Mouse (Mus musculus): Measurements from ENCODE around the gene Ahdc1.
A peak's percentile ranks its signal among the peaks of the same experiment; 100 is the strongest.

Ahdc1 gene

DNA sequence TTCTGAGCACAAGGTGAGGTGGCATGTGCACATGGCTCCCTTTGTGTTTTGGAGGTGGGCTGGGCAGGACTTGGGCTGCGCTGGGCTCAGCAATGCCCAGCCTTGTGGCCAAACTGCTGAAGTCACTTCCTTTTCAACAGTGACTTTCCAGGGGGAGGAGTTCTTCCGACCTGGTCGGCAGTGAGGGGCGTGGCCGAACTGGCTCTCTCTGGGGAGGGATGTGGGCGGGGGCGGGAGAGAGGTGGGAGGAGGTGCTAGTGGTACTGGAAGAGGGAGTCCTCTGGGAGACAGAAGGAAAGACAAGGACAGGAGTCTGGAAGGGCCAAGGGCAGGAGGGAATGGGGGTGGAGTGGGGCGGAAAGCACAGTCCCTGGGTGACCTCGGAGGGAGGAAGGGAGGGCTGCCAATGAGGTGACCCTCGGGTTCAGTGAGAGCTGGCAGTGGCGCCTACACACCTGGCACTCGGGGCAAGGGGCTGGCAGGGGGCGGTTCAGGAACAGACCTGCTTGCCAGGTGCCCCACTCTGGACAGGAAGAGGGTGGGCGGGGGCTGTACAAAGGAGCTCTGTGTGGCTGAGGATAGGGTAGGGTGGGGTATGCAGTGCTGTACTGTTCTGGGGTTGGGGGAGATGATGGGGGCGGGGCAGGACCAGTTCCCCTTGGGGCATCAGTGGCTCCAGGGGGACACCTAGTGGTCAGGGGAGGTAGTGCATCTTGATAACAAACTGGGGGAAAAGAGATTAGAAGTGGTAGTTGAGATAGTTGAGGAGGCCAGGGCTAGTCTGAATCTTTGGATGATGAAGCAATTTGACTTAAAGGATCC is 45.2 kb downstream of the Ahdc1 start:
- DNase-seq: peak; percentile 93

DNA sequence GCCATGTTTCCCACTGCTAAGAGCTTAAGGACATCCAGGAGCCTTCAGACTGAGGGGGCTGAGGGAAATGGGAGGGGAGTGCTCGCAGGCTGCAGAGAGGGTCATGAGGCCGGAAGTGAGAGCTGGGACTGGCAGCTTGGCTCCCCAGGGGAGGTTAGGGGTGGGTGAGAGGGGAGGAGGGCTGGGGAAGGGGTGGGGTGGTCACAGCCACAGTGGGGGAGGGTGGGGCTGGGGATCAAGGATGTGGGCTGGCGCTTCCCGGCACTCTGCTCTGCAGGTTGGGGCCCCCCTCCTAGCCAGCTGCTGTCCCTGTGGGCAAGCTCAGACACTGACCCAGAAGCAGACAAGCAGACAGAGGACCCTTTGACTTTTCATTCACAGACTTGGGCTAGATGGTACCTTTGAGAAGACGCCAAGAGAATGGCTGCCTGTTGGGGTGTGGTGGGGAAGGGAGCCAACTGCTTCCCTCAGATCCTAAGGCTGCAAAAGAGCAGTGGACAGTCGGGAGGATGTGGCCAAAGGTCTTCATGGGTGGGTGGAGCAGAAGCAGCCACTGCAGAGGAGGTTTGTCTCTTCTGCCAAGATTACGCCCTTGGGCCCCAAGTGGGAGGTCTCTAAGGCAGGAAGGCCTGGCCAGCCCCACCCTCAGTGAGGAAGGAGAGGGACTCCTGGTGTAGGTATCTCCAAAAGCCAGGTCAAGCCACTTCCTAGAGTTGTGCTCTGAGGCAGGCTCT is 46.5 kb downstream of the Ahdc1 start:
- DNase-seq: peak; percentile 91

DNA sequence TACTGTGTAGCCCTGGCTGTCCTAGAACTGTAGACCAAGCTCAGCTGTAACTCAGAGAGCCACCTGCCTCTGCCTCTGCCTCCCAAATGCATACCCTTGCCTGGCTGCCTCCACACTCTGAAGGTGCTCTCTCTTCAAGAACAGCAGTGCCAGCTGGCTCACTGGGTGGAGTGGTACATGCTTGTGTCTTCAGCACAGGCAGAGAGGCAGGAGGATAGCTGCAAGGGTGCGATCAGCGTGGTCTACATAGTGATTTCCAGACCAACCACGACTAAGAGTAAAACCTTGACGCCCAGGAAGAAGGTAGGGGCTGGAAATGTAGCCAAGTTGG is 47.0 kb downstream of the Ahdc1 start:
- no peak for DNase-seq

DNA sequence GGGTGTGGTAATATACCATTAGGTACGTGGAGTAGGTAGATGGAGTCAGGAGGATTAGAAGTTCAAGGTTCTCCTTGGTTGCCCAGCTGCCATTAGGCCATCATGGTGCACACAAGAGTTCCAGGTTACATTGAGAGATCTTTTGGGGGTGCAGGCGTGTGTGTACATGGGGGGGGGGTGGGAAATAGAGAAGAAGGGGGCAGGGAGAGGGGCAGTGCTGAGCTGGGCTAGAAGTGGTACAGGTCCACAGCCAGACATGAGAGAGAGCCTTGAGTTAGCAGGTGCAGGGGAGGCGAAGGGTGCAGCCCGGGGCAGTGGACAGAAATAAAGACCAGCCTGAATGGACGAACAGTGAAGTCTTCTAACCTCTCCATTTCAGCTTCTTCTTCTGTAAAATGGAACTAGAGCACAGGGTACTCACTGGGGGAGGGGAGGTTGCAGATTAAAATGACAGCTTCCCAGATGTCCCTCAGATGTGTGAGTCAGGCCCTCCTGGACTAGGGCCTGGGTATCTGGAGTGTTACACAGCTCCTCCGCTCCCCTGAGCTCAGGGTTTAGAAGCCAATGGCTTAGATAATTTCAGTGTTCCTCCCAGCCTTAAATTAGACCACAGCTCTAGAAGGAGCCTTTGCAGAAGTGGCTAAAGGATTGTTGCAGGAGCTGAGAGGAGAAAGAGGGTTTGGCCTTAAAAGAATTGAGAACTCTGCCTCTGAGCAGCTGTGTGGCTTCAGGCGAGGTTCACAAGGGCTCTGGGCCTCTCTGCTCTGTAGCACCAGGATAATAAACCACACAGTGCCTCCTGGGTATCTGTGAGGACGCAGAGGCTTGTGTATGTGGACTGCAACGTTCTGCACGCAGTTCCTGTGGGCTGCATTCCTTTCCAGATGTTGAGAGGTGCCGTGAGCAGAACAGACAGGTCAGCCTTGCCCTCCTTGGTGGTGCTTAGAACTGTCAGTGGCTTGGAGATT is 47.7 kb downstream of the Ahdc1 start:
- DNase-seq: no peak

DNA sequence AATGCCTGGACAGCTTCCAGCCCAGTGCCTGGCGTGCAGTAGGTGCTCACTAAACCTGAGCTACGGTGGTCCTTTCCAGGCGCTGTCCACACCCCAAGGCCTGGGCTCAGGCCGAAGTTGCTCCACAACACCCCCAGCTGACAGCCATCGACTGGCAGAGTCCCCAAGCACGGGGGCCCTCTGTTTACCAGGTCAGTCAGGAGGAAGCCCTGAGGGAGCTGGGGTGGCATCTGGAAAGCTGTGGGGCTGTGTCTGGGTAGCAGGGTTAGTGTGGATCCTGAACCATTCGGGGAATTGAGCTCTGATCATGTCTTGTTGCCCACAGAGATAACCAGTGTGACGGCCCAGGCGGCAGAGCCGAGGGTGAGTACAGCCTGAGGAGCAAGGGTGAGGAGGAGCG is 49.6 kb downstream of the Ahdc1 start:
- DNase-seq: no peak

DNA sequence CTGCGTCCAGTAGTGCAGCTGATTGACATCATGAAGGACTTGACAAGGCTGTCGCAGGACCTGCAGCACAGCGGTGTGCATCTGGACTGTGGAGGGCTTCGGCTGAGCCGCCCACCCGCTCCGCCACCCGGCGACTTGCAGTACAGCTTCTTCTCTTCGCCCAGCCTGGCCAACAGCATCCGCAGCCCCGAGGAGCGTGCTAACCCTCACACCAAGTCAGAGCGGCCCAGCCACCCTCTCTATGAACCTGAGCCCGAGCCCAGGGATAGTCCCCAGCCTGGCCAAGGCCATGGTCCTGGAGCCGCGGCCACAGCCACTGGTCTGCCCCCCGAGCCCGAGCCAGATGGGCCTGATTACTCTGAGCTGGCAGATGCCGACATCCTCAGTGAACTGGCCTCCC is 50.7 kb downstream of the Ahdc1 start:
- no peak for DNase-seq

DNA sequence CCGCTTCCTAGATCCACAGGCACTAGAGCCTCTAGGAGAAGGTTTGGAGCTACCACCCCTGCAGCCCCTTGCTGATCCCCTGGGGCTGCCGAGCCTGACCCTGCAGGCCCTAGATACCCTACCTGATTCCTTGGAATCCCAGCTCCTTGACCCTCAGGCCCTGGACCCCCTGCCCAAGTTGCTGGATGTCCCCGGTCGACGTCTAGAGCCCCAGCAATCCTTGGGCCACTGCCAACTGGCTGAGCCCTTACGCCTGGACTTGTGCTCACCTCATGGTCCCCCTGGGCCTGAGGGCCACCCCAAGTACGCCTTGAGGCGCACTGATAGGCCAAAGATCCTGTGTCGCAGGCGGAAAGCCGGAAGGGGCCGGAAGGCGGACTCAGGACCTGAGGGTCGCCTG is 51.2 kb downstream of the Ahdc1 start:
- no peak for DNase-seq

DNA sequence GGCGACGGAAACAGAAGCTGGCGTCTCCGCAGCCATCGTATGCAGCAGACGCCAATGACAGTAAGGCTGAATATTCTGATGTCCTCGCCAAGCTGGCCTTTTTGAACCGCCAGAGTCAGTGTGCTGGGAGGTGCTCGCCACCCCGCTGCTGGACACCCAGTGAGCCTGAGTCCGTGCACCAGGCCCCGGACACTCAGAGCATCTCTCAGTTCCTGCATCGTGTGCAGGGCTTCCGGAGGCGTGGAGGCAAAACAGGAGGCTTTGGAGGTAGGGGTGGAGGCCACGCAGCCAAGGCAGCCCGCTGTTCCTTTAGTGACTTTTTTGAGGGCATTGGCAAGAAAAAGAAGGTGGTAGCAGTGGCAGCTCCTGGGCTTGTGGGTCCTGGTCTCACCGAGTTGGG is 52.1 kb downstream of the Ahdc1 start:
- DNase-seq: no peak

DNA sequence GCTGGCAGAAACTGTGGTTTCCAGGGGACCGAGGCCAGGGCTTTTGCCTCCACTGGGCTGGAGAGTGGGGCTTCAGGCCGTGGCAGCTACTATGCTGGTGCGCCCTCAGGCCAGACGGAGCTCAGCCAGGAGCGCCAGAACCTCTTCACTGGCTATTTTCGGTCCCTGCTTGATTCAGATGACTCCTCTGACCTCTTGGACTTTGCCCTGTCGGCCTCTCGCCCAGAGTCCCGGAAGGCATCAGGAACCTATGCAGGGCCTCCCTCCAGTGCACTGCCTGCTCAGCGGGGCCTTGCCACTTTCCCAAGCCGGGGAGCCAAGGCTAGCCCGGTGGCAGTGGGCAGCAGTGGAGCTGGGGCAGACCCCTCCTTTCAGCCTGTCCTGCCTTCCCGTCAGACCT is 52.7 kb downstream of the Ahdc1 start:
- DNase-seq: peak; percentile 85

DNA sequence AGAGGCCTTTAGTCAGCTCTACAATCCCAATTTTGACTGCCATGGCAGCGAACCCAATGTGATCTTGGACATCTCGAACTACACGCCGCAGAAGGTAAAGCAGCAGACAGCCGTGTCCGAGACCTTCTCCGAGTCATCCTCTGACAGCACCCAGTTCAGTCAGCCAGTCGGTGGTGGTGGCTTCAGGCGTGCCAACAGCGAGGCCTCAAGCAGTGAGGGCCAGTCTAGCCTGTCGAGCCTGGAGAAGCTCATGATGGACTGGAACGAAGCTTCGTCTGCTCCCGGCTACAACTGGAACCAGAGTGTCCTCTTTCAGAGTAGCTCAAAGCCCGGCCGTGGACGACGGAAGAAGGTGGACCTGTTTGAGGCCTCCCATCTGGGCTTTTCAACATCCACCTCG is 53.7 kb downstream of the Ahdc1 start:
- DNase-seq: no peak

DNA sequence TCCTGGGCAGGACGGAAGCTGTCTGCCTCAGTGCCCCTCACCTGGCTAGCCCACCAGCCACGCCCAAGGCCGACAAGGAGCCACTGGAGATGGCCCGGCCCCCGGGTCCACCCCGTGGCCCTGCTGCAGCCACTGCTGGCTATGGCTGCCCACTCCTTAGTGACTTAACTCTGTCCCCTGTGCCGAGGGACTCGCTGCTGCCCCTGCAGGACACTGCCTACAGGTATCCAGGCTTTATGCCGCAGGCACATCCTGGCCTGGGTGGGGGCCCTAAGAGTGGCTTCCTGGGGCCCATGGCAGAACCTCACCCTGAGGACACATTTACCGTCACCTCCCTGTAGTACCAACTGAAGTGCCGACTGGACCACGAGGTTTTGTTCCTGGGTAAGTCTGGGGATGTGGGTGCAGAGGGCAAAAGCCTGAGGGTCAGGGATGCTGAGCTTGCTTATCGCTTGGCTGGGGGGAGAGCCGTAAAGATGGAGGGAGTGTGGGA is 54.9 kb downstream of the Ahdc1 start:
- no peak for DNase-seq

DNA sequence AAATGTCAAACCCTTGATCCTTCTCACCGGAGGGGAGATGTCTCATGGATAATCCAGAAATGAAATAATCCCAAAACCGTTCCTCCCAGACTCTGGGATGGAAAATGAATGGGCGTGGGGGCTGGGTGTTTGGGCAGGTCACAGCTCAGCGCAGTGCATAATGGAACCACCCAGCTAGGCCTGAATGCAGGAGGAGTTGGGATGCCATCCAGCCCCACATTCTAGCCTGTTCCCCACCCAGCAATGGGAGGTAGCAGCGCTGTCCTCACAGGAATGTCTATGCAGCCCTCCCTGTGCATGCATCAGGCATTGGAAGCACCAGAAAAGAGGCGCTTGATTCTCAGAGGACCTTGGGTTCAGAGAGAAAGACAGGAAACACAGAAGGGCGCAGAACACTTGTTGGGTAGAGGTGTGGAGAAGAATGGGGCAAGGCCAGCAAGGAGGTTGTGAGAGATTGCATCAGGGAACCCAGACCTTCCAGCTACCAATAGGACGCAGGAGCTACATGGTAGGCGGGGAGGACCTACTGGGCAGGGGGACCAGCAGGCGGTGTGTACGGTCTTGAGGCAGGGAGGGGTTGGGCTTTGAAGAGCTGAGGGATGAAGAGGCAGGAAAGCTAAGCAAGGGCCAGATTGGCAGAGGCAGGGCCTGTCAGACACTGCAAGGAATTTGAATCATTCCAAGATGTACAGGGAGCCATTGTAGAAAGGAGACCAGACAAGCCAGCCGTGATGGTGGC is 57.5 kb downstream of the Ahdc1 start:
- no peak for DNase-seq

DNA sequence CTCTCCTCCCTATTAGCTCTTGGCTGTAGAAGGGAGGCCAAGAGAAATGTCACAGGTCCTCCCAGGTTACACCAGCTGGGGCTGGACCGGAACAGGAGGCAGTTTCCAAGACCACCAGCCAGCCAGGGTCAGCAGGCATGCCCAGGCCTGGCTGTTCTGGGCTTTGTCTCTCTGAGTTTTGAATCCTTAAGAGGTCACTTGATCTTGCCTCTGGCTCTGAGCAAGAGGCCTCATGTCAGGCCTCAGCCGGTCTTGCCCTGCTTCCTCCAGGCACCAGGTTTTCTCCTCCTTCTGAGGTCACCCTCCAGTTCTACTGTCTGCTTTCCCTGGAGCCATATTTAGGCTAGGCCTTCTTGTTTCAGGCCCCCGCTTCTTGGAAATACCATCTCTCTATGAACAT is 59.3 kb downstream of the Ahdc1 start:
- DNase-seq: no peak

DNA sequence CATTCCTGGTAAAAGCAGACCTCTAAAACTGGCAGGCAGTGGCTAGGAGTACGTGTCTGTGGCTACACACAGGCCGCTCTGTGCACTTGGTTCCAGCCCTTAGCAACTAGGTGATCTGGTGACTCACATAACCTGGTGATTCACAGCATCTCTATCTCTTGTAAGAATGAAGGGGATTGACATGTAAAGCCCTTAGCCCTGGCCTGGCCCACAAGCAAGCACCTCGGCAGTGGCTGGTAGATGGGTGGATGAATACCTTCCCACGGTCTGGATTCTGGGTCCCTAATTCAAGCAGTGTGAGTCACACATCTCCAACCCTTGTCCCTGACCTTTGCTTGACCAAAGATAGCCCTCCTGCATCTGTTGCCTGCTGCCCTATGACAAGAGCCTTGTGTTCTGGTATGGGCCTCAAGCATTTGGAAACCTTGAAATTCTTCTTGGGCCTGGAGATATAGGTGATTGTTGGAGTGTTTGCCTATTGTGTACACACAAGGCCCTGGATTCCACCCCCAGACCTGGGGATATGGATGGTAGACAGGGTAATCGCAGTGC is 59.8 kb downstream of the Ahdc1 start:
- no peak for DNase-seq

DNA sequence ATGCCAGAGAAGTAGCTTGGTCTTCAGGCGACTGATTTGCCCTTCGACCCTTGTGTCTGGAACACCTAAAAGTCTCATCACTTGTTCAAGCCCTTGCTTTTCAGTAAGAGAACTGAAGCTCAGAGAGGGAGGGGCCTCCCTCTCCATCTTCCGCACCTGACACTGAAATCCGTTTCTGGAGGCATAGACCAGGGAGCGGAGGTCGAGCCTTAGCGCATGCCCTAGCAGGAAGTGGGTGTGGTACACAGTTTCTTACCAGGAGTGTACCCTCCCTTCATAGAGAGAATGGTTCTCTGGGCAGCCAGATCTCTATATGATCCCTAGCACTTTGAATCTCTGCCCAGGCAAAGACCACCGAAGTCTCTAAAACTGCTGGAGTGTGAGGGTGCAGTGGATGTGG is 62.1 kb downstream of the Ahdc1 start:
- no peak for DNase-seq

DNA sequence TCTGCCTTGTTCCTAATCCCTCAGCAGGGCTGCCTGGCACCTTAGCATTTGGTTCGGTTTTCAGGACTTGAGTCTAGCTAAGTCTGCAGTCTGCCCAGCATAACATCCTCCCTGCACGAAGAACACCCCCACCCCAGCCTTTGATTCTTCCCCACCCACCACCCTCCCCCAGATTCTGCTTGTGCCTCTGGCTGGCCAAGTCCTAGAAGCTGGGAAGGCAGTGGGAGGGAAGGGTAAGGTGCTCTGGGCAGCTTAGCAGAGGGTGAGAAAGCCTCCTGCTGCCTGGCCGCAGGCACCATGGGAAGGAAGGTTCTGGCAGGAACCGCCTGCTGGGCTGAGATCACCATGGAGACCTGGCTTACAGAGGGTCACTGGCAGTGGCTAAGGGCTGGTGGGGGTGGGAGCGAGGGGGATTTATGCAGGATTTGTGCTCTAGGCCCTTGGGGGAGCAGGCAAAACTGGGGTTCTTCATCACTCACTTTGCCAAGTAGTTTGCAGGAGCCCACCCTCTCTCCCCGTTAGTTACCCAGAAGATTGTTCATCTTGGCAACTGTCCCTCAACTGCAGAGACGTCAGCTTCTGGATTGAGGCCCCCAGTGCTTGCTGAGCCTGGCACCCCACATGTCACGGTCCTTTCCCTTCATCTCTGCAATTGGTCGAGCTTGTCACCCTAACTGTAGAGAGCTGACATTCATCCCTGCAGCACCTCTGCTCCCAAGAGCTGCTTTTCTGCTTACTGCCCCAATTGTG is 63.2 kb downstream of the Ahdc1 start:
- DNase-seq: no peak

DNA sequence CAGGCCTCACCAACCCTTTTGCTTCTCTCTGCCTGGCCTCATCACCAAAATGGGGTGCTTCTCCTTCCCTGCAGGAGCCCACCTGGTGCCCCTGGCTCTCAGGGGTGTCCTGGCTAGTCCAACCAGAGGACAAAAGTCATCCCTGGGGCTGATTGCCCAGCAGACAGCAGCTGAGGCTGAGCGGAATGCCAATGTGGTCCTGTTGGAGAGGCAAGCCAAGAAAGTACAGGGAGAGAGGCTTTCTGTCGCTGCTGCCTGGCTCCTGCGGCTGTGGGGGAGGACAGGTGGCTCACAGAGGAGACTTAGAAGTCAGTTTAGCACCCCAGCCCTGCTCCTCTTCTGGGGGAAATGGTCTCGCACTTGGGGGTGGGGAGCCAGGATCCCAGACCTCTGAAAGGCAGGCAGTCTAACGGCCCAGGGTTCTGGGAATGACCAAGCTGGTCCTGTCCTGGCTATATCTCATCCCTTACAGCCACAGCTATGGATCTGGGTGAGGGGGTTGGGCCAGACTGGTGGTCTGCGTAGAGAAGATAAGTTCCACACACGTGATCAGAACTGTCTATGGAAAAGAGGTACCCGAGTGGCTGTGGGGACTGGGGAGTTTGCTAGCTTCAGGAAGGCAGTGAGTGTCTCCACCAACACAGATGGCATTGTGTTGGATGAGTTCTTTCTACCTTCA is 64.0 kb downstream of the Ahdc1 start:
- no peak for DNase-seq

DNA sequence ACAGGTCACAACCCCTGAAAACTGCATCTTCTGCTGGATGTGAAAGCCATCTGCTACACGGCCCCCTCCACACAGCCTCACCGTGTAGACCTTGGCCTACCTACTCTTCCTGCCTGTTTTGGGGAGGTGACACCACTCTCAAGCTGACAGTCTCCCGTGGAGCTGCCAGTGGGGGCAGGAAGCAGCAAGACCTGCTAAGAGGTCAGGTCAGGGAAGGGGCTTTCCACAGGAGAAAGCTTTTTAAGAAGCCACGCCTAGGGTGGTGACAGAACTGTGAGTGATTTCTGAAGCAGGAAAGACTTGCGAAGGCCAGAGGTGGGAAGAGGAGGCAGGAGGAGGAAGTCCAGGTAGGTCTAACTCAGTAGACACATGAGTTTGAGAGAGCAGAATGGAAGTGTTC is 67.9 kb downstream of the Ahdc1 start:
- DNase-seq: no peak

DNA sequence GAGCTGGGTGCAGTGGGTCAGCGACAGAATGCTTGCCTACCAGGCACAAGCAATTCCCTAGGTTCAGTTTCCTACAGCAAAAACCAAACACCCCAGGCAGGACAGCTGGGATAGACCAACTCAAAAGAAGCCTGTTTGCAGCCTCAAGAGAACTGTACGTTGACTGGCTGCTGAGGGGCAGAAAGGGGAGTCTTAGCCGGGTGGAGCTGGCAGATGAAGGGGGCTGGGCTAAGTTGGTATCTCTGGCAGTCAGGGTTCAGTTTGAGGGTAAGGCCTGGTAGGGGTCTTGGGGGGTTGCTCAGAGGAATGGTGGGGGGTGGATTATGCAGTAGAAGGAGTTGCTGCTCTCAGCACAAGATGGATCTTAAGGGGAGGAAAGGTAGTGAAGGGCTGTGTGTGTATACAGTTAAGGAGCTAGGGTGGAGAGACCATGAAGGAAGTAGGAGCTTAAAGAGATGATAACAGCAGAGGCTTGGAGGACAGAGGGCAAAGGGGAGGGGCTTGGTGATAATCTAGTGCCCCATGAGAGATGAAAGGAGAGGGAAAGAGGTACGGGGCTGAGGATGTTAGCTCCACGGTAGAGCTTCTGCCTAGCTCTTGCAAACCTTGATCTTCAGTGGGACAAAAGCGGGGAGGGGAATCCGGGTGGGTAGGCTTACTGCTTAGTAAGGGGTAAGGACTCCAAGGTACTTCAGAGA is 68.5 kb downstream of the Ahdc1 start:
- DNase-seq: no peak

DNA sequence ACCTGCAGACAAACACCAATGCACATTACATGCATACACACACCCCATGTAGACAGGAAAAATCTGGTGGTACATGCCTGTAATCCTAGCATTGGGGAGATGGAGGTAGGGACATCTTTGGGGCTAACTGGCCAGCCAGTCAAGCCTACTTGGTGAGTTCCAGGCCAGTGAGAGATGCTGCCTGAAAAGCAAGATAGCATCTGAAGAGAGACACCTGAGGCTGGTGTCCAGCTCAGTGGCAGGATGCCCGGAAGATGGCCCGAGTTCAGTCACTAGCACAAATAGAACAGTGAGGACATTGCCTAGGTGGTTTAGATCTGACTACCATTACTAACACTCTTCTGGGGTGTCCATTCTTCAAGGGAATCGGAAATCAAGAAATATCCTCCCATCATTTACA is 69.8 kb downstream of the Ahdc1 start:
- DNase-seq: no peak
